Mouse (Mus musculus) spleen, adult 12 weeks (tissue): Measurements from ENCODE around the gene Hspd1.
"Not testable (repeated sequence)": the region's sequence is repeated elsewhere in the genome, so short reads cannot be mapped to it uniquely, and the experiment has no call there.

ENCODE experiments used
- DNase-seq: peaks from one replicate; pipeline ENCODE4 v3.0.0; 2022; ENCODE audit warnings: low spot score

The Hspd1 gene

DNA sequence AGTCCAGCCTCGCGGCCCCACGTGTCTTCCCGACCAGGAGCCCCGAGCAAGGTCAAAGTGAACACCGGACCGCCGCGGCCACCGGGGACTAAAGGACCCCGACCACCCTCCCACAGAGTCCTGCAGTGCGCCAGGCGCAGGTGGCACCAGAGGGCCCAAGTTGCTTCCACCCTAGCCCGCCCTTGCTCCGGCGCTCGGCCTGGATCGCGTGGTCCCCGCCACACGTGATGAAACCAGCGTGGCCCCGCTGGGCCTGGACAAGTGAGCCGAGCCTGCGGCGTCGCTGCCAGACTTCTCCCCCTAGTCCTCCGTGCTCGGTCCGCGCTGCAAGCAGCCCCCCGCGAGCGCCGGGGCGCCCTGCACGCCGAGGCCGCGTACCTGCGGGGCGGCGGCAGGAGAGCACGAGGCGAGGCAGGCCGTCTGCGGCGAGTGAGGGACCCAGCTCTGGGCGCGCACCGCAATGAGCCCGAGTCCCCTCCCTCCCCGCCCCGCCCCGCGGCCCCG, 590 bp downstream of the Hspd1 start:
- no peak for DNase-seq

DNA sequence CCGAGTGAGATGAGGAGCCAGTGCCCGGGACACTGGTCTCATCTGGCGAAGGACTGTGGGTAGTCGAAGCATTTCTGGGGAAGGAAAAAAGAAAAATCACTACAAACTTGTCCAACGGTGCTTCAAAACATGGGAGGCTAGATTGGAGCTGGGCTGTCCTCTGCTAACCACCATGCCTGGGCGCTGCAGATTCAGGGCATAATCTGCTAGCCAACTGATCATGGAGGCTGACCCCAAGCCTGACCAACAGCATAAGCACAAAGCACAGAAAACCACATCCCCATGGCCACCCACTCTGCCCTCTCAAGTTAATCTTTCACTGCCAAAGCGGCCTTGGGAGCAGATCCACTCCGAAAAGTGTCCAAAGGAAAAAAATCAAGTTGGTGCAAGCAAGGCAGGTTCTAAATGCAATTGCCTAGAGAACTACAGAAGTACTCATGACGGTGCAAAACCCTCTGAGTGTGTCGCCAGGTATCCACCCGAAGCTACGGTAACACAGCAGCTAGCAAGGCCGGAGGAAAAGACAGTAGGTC, 1.1 kb downstream of the Hspd1 start:
- no peak for DNase-seq

DNA sequence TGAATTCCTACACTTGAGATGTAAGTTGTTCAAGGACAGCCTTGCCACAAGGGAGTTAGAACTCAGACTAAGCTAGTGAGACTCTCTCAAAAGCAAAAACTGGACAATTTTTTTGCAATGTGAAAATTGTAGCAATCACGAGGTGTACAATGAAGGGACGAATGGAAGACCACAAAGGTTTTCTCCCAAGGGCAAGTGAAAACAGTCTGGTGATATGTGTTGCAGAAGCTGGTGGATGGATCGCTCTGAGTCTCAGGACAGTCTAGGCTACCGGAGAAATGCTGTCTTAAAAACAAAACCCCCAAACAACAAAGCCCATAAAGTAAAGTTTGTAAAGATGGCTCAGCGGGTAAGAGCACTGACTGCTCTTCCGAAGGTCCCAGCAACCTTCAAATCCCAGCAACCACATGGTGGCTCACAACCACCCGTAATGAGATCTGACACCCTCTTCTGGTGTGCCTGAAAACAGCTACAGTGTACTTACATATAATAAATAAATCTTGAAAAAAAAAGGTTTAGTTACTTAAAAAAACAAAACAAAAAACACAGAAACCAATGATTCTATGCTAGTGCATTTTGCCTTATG, 2.2 kb downstream of the Hspd1 start:
- no peak for DNase-seq

DNA sequence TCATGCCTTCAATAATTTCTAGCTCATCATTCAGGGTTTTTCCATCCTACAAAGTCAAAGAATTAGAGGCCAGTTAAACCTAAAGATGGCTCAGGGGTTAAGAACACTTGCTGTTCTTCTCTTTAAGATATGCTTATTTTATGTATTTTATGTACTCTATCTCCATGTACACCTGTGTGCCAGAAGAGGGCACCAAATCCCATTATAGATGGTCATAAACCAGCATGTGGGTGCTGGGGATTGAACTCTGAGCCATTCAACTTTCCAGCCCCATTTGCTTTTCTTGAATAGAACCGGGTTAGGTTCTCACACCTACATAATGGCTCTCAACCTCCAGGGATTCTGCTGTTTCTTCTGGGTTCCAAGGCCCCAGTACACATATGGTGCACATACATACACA, 5.9 kb downstream of the Hspd1 start:
- DNase-seq, result no peak

DNA sequence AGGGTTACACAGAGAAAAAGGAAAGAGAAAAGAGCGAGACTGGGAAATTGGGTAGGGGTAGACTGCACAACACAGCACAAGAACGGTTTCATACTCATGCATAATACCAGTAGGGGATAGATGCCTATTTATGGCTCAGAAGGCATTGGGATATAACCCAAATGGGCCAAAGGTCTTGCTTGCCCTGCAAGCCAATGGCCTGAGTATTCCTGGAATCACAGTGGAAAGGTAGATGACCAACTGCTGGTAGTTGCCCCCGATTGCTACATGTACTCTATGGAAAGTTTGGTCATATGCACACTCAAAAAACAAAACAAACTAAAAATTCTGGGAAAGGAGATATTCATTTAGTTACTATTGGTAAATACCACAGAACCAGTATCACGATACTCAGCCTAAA, 8.4 kb downstream of the Hspd1 start:
- no peak for DNase-seq

DNA sequence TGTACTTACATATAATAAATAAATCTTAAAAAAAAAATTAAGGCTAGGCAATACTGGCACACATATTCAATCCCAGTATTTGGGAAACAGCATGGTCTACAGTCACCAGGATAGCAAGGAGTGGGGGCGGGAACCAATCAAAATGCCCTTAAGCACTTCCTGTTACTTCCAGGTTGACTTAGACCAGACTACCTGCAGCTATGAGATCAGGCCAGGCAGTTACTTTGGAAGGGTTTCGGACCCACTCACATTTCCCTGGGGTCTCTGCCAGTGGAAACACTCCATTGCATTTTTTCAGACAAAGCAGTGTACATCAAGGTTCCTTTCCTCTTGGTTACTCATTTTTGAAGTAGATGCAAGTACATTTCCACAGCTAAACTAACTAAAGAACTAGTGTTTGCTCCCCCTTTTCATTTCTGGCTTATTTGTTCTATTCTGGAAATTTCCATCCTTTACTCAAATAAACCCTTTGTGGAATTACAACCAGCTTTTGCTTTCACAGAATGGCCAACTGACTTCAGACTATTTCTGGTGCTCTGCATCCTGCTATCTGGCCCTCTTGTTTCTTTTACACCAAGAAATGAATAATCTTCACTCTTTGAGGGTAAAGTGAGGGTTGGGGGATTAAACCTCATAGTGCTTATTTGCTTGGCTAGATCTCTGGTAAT, 11.1 kb downstream of the Hspd1 start:
- DNase-seq, result no peak

DNA sequence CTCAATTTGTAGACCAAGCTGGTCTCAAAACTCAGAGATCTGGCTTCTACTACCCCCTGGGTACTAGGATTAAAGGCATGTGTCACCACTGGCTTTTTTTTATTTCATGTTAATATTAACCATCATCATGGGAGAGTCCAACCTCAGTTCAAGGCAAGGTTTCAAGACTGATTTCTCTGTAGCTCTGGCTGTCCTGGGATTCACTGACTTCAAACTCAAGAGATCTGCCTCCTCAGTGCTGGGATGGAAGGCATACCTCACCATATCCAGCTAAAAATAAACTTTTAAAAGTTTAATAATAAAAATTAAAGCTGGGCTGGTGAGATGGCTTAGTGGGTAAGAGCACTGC, 11.7 kb downstream of the Hspd1 start:
- DNase-seq, result no peak

DNA sequence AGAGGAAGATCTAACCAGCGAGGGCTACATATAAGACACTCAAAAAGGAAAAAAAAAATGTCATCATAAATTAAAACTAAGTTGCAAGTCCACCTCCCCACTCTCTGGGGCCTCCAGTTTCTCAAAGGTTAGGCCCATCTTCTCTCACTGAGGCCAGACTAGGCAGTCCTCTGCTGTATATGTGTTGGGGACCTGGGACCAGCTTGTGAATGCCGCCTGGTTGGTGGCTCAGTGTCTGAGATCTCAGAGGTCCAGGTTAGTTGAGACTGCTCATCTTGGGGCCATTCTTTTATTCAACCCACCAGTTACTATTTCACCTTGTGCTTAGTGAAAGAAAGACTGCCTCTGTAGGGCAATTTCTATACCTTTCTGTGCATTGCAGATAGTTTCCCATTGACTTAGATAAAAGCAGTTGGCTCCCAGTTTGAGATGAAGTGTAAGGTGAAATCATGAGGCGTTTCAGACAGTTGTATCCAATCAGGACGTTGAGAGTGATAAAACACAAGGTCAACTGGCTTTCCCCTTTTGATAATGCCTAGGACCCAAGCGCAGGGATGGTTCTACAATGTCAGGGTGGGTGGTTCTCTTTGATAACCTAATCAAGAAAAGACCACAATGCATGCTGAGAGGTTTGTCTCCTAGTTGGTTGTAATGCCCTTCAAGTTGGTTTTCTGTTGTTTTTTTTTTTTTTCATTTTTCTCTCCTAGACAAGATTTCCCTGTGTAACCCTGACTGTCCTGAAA, 12.2 kb downstream of the Hspd1 start:
- no peak for DNase-seq

DNA sequence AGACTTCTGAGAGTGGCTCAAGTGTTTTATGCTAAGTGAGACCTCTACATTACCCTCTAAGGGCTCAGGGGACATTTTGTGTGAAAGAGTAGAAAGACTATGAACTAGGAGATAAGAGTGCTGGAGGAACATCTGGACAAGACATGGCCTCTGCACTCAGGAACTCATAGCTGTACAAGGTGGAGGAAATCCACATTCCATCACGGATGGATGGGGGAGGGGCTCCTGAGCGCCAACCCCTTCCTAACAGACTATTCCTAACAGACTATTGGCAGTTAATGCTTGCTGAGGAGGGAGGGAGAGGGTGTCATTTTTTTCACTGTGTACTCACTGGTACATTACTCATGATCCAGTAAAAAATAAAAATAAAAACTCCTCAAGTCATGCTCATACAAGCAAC, 13.3 kb downstream of the Hspd1 start:
- DNase-seq, result no peak

DNA sequence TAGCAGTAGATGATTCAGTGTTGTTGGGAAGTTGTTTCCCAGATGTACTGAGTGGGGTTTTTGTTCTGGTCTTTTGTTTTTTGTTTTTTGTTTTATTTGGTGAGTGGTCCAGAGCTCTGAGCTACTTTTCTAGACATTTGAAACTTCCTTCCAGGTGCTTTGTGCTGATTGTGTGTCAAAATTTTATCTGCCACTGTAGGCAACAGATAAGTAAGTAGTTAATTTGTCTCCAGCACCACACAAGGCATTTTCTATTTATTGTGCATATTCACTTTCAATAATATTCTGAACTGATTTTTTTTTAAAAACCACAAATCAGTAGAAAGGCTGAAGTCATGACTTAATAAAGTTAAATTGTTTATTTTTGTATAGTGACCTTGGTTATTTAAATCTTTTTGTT, 15.7 kb downstream of the Hspd1 start:
- DNase-seq, result not testable (repeated sequence)

DNA sequence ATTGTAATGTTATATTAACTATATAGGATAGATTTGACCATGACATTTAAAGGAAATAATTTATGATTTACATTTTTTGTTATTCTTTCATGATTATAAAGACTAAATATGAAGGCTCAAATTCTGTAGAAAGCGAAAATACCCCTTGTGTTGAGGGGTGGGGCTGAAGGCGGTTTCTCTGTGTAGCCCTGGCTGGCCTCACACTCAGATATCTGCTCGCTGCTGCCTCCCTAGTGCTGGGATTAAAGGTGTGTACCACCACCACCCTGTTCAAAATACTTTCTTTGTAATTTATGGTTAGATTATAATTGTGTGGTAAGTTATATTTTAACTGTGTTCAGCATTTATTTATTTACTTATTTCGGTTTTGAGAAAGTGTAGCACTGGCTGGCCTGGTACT, 26.3 kb downstream of the Hspd1 start:
- DNase-seq, result no peak

DNA sequence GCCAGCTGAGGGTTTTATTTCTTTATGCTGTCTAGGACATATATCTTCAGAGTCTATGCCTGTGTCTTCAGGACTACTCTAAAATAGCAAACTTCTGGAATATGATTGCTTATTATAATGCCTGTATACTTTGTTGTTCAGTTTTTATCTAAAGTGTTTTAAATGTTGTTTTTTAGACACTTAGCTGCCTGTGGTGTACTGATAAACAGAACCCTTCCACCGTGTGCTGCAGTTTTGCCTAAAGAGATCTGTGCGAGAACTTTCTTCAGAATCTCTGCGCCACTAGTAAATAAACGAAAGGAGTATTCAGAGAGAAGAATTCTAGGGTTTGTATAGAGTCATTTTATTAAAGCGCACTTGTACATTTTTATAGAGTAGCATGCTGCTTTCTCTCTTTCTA, 26.9 kb downstream of the Hspd1 start:
- no peak for DNase-seq

DNA sequence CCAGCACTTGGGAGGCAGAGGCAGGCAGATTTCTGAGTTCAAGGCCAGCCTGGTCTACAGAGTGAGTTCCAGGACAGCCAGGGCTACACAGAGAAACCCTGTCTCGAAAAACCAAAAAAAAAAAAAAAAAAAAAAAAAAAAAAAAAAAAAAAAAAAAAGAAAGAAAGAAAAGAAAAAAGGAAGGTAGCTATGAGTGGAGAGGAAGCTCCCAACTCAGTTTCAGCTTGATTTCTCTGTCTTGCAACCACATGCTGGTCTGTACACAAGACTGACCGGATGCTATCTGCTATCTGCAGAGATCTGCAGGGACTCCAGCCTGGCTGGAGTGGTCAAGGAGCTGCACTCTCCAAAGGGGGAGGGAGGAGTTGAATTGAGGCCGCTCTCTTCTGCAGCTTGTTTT, 29.7 kb downstream of the Hspd1 start:
- not testable (repeated sequence) for DNase-seq

DNA sequence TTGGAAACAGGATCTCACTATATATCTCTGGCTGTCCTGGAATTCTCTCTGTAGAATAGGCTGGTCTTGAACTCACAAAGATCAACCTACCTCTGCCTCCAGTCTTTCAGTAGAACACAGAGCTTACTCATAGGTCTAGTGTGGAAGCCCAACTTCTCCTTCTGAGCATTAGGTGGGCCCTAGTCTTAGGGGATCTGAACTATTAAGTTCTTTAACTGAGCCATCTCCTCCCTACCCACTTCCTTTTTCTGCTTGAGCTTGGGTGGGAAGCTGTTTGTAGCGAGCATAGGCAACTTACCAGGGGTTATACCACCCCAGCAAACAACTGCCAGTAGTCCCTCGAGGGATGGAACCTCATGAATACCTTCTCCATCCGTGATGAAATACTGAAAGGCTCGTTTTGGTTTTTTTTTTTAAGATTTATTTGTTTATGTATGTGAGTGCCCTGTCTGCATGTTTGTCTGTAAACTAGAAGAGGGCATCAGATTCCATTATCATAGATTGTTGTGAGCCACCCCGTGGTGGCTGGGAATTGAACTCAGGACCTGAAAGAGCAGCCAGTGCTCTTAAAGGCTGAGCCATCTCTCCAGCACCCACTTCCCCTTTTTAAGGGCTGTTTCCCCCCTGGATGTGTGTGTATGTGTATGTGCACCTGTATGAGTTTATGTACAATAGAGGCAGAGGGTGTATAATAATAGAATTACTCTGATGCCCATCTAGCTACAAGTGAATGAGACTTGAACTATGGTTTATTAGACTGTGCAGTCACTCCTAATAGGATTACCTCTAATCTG, 32.5 kb downstream of the Hspd1 start:
- no peak for DNase-seq

DNA sequence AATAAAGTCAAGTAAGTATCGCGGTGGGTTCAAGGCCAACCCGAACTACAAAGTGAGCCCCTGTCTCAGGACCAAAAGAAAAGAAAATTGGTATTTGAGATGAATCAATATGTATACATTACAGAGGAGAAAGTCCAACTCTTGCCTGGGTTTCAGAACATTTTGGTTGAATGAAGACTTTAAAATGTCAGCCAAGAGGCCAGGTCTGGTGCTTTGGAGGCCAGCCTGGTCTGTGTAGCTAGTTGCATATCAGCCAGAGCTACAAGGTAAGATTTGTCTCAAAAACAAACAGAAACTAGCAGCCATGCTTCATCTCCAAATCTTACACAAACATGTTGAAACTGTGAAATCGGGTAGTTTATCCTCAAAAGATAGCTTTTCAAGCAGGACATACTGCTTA, 34.4 kb downstream of the Hspd1 start:
- no peak for DNase-seq

DNA sequence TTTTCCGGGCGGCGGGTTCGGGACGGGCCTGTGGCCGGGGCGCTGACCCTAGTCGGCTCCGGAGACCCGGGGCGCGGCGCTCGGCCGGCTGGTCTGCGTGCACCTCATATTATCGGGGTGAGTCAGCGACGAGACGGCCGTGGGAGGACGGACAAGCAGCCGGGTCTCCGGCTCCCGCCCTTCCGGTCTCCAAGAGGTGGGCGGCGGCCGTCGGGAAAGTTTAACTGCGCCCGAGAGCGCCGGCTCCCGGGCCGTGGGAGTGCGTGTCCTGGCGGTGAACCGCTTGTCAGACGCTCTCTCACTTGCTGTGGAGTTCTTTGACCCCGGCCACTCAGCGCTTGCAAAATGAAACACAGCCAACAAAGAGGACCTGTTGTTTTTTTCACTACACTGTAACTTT, 35.0 kb downstream of the Hspd1 start:
- DNase-seq, result no peak

DNA sequence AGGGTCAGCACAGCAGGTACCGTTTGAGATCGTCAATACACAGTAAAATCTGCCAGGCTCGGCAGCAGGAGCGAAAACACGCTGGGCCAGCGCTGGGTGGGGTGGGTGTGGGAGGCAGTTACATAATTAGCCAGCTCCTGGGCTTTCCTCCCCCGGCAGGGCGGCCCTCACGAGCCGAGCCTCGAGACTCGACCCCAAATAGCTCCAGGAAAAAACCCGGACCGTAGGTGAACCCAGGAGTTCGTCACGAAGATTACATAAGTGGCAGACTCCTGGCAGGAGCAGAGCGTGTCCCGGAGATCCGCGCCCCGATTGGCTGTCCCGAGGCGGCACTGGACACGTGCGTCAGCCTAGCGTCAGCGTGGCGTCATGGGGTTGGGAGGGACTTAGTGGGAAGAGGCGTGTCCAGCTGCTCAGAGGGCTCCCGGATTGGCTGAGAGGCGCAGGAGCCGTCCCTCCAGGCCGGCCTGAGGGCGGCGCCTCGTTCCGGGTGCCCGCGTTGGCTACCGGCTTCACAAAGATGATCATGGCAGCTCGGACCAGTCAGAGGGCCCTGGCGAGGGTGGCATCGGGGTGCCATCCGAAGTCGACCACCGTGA, 35.6 kb downstream of the Hspd1 start, which contains the start of gene Coq10b:
Gene Coq10b (plus strand): TSS at position 416 of the 599 bp plus-strand sequence.
- peak; percentile 97 for DNase-seq

DNA sequence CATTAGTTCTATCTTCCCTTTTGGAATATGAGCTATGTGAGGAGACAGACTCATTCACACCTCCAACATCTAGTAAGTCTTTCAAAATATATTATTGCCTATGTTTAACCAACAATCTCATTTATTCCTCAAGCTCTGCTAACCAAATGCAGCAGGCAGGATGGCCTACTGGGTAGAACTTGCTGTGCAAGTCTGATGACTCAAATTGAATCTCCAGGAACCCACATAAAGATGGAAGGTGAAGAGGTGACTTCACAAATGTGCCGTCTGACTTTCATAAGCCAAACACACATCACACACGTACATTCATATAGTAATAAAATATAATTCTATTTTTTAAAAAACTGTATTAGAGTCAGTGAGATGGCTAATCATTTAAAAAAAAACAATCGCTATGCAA, 36.4 kb downstream of the Hspd1 start:
- no peak for DNase-seq

DNA sequence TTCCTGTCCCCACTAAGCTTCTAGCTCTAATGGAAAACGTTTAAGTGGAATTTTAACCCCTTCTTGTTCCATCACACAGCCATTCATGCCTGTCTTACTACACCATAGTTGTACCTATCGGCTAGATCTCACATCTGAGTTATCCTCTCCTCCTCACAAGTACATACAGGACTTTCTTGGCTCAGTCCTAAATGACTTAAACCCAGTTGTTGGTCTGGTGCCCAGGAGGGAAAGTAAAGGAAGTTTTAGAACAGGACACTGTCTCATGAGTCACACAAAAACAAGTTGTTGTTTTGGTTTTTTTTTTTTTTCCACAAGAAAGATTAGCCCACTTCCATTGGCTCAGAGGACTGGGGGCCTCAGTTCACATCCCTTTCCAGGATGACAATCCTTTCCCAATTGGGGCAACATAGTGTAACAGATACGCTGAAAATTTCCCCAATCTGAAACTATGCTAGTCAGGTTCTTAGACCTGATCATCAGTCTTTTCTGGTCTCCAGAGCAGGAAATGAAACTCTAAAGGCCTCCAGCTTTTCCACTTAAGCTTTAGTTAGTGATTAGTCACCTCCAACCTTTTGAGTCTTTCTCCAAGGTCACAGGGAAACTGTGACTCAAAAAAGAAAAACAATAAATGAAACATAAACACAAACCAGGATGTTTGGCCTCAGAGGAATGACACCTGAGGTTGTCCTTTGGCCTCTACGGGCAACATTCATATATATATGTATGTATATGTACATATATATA, 39.0 kb downstream of the Hspd1 start:
- DNase-seq, result no peak

DNA sequence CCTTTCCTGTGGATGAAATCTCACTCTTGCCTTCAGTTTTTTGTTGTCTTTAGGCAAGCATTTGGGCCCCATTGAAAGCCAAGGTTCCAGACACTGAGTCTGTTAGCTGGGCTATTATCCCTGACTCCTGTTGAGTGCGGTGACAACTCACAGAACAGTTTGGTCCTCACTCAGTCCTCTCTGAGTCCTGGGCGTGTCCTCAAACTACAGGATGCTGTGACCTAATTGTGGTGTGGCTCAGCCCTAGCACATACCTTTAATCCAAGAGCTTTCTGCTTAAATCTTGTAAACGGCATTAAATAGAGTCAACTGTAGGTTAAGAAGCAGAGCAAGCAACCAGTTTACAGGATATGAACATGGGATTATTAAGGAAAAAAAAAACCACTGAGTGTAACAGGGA, 44.9 kb downstream of the Hspd1 start:
- no peak for DNase-seq

DNA sequence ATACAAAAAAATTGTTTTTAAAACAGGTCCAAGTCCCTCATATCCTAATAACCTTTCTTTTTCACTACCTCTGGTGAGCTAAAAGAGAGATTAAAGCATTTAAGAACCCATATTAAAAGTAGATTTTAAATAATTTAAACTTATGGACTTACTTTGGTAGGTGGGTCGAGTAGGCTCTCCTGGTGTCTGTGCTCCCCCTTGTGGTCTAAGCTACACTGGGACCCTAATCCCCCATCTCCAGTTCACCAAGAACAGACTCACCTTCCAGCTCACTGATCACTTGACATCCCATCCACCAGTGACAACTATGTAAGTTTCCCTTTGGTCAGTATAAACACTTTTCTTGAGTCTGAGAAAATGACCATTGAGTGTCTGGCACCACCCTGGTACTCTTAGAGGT, 45.8 kb downstream of the Hspd1 start:
- no peak for DNase-seq
